ENCODE assay signal across 10 mouse cellular contexts in the genomic region with DNA sequence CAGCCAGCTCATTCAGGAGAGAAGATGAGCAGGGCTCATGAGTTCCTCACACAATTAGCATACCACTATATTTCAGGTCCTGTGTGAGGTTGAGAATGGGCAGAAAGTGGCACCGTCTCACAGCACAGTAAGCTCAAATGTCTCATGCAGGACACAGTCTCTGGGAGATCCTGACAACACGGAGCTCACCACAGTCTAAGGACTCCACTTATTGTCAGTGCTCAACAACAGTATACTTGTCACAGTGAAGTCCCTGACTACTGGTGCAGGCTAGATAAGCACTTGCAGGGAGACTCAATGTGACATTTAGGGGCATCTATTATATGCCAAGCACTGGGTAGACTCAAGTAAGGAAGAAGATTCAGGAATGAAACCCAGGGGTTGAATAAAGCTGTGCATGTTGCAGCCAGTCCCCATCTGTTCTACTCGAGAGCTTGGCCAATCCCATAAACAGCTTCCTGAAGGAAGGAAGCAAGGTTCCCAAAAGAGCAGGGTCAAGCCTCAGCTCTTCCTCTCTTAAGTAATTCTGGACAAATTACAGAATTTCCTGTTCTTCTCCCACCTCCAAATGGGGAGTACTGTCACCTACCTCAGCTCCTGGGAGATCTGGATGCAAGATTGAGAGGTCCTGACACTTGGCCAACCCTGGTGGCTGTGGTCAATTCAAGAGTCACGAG. TPM values are rescaled to one million over a fixed set of nuclear protein-coding genes. Genes with fewer than 3 reads are reported as not detected.
A peak's percentile ranks its signal among the peaks of the same experiment; 100 is the strongest.
DNase-seq lines count a peak whose midpoint lies in the region; ATAC-seq and TF ChIP-seq lines count a peak whose summit lies in the region.
"Had no signal": no experiment of that assay in that cellular context is flagged by ENCODE, and none has a peak within 500 bp of the region (broad histone marks: within the 10 kb centered on the region; RNA-seq: fewer than 3 reads in every experiment).

No protein-coding gene starts in this region.

- no peak for TF ChIP-seq CTCF in hindbrain, postnatal 0 days (IDR thresholded peaks at IDR 0.05; ENCODE audit: low read depth)

- H3K27ac ChIP-seq in hindbrain, embryonic 10.5 days: no peak overlapping the region
- no peak overlapping the region for H3K27ac ChIP-seq in hindbrain, embryonic 11.5 days (ENCODE audit: low read depth, low read length)
- peak overlapping the region; percentile 88 for H3K27ac ChIP-seq in embryonic facial prominence, embryonic 13.5 days
- peak overlapping the region; percentile 86 for H3K27ac ChIP-seq in hindbrain, postnatal 0 days
- H3K27ac ChIP-seq in midbrain, embryonic 15.5 days: peak overlapping the region; percentile 80

- DNase-seq in hindbrain, embryonic 10.5 days (ENCODE audit: low spot score): no peak
- no peak for DNase-seq in hindbrain, embryonic 11.5 days (ENCODE audit: low spot score)
- DNase-seq in hindbrain, postnatal 0 days (ENCODE audit: low spot score): no peak
- DNase-seq in adrenal gland, postnatal 36 days: no peak
- DNase-seq in cerebellum, postnatal 25 days: no peak
- DNase-seq in thymus, postnatal 4 days: no peak
- DNase-seq: adrenal gland, adult 8-10 months; retina, postnatal 1 day had no signal

- peak overlapping the region; percentile 52; the same call in 1 of the 2 replicates for H3K4me3 ChIP-seq in hindbrain, embryonic 10.5 days
- H3K4me3 ChIP-seq in hindbrain, embryonic 11.5 days (ENCODE audit: low read depth, low read length): no peak overlapping the region
- 0 out of 2 replicates have a peak overlapping the region, but pooled peaks have one; percentile 52 for H3K4me3 ChIP-seq in embryonic facial prominence, embryonic 13.5 days
- H3K4me3 ChIP-seq in hindbrain, postnatal 0 days (ENCODE audit: low read length): peak overlapping the region; percentile 50
- H3K4me3 ChIP-seq in midbrain, embryonic 15.5 days: peak overlapping the region; percentile 55

- no peak overlapping the region for H3K9ac ChIP-seq in hindbrain, embryonic 11.5 days (ENCODE audit: low read depth, low read length)
- H3K9ac ChIP-seq in embryonic facial prominence, embryonic 13.5 days: 0 out of 2 replicates have a peak overlapping the region, but pooled peaks have one; percentile 11
- peak overlapping the region; percentile 46 for H3K9ac ChIP-seq in hindbrain, postnatal 0 days (replicated peaks; ENCODE audit: low read length)
- H3K9ac ChIP-seq in midbrain, embryonic 15.5 days: peak overlapping the region; percentile 48

- H3K27me3 ChIP-seq in hindbrain, embryonic 10.5 days (ENCODE audit: insufficient read depth, poor library complexity, severe bottlenecking): no peaks in the 10 kb centered on the region
- no peaks in the 10 kb centered on the region for H3K27me3 ChIP-seq in hindbrain, embryonic 11.5 days (ENCODE audit: control insufficient read depth, insufficient read depth, low read length)
- H3K27me3 ChIP-seq in embryonic facial prominence, embryonic 13.5 days: no peaks in the 10 kb centered on the region
- H3K27me3 ChIP-seq in hindbrain, postnatal 0 days (ENCODE audit: insufficient read depth, low read length): no peaks in the 10 kb centered on the region
- no peaks in the 10 kb centered on the region for H3K27me3 ChIP-seq in midbrain, embryonic 15.5 days (replicated peaks)

- H3K9me3 ChIP-seq in hindbrain, embryonic 10.5 days: no peaks in the 10 kb centered on the region
- H3K9me3 ChIP-seq in hindbrain, embryonic 11.5 days (ENCODE audit: control insufficient read depth, low read length): no peaks in the 10 kb centered on the region
- no peaks in the 10 kb centered on the region for H3K9me3 ChIP-seq in embryonic facial prominence, embryonic 13.5 days
- no peaks in the 10 kb centered on the region for H3K9me3 ChIP-seq in hindbrain, postnatal 0 days (ENCODE audit: low read length)
- no peaks in the 10 kb centered on the region for H3K9me3 ChIP-seq in midbrain, embryonic 15.5 days

- peaks cover 8% of the 10 kb centered on the region; the same call in 1 of the 2 replicates for H3K36me3 ChIP-seq in hindbrain, embryonic 10.5 days
- no peaks in the 10 kb centered on the region for H3K36me3 ChIP-seq in hindbrain, embryonic 11.5 days (ENCODE audit: control insufficient read depth, insufficient read depth, low read length)
- H3K36me3 ChIP-seq in embryonic facial prominence, embryonic 13.5 days: 0 out of 2 replicates have a peak, but pooled peaks cover 5% of the 10 kb centered on the region
- H3K36me3 ChIP-seq in hindbrain, postnatal 0 days (ENCODE audit: insufficient read depth, low read length): no peaks in the 10 kb centered on the region
- no peaks in the 10 kb centered on the region for H3K36me3 ChIP-seq in midbrain, embryonic 15.5 days (replicated peaks)

- no peak for ATAC-seq in hindbrain, embryonic 11.5 days (ENCODE audit: low FRiP score)
- no peak for ATAC-seq in embryonic facial prominence, embryonic 13.5 days (ENCODE audit: insufficient number of reproducible peaks, insufficient read depth, low FRiP score, low TSS enrichment, low read depth)
- ATAC-seq in hindbrain, postnatal 0 days: no peak
- ATAC-seq in midbrain, embryonic 15.5 days (replicated peaks): no peak

- H3K4me1 ChIP-seq in hindbrain, embryonic 10.5 days (replicated peaks): peaks cover 59% of the 10 kb centered on the region
- peaks cover 4% of the 10 kb centered on the region; the same call in 1 of the 2 replicates for H3K4me1 ChIP-seq in hindbrain, embryonic 11.5 days (replicated peaks; ENCODE audit: control insufficient read depth, insufficient read depth, low read length)
- peaks cover 58% of the 10 kb centered on the region for H3K4me1 ChIP-seq in embryonic facial prominence, embryonic 13.5 days
- peaks cover 25% of the 10 kb centered on the region for H3K4me1 ChIP-seq in hindbrain, postnatal 0 days (ENCODE audit: insufficient read depth, low read length)
- H3K4me1 ChIP-seq in midbrain, embryonic 15.5 days: peaks cover 50% of the 10 kb centered on the region

- no peak overlapping the region for H3K4me2 ChIP-seq in hindbrain, embryonic 11.5 days (replicated peaks; ENCODE audit: low read depth, low read length)
- peak overlapping the region; percentile 79 for H3K4me2 ChIP-seq in embryonic facial prominence, embryonic 13.5 days
- H3K4me2 ChIP-seq in hindbrain, postnatal 0 days (ENCODE audit: low read depth, low read length): peak overlapping the region; percentile 86
- H3K4me2 ChIP-seq in midbrain, embryonic 15.5 days: peak overlapping the region; percentile 81

- 84% methylated on average over 4 of the region's 4 CpGs for WGBS in hindbrain, embryonic 10.5 days
- 83% methylated on average over 4 of the region's 4 CpGs for WGBS in hindbrain, embryonic 11.5 days
- 74% methylated on average over 4 of the region's 4 CpGs for WGBS in embryonic facial prominence, embryonic 13.5 days
- 55% methylated on average over 4 of the region's 4 CpGs for WGBS in hindbrain, postnatal 0 days
- 59% methylated on average over 4 of the region's 4 CpGs for WGBS in midbrain, embryonic 15.5 days

RNA-seq across cellular contexts. Expression of gene Naif1, which starts 20.9 kb away (rescaled TPM):
- 6.0 and 6.4 TPM in 2 replicates for polyA plus RNA-seq in hindbrain, embryonic 10.5 days (2016; fragmentation: Nextera tagmentation; extraction: Ambion mirVana)
- polyA plus RNA-seq in hindbrain, embryonic 11.5 days (2014; fragmentation: Nextera tagmentation; extraction: Ambion mirVana): 5.2 and 6.0 TPM in 2 replicates
- polyA plus RNA-seq in embryonic facial prominence, embryonic 13.5 days (2015; fragmentation: Nextera tagmentation; extraction: Ambion mirVana): 6.3 and 6.5 TPM in 2 replicates
- 3.1 and 3.7 TPM in 2 replicates for total RNA-seq in hindbrain, postnatal 0 days (2014; rRNA removed)
- 2.9 and 3.0 TPM in 2 replicates for polyA plus RNA-seq in hindbrain, postnatal 0 days (2015; fragmentation: Nextera tagmentation; extraction: Ambion mirVana)
- 5.7 and 5.9 TPM in 2 replicates for polyA plus RNA-seq in midbrain, embryonic 15.5 days (2015; fragmentation: Nextera tagmentation; extraction: Ambion mirVana)
- 1 to 10 TPM; 4.3 to 5.2 TPM for total RNA-seq in adrenal gland, postnatal 36 days (2021)

RNA-seq across cellular contexts. Expression of gene Slc25a25, which starts 21.9 kb away (rescaled TPM):
- polyA plus RNA-seq in hindbrain, embryonic 10.5 days (2016; fragmentation: Nextera tagmentation; extraction: Ambion mirVana): 28.8 and 34.4 TPM in 2 replicates
- 19.5 and 28.4 TPM in 2 replicates for polyA plus RNA-seq in hindbrain, embryonic 11.5 days (2014; fragmentation: Nextera tagmentation; extraction: Ambion mirVana)
- 23.5 and 24.6 TPM in 2 replicates for polyA plus RNA-seq in embryonic facial prominence, embryonic 13.5 days (2015; fragmentation: Nextera tagmentation; extraction: Ambion mirVana)
- 64.3 and 69.6 TPM in 2 replicates for total RNA-seq in hindbrain, postnatal 0 days (2014; rRNA removed)
- 44.4 and 46.4 TPM in 2 replicates for polyA plus RNA-seq in hindbrain, postnatal 0 days (2015; fragmentation: Nextera tagmentation; extraction: Ambion mirVana)
- 55.3 and 60.1 TPM in 2 replicates for polyA plus RNA-seq in midbrain, embryonic 15.5 days (2015; fragmentation: Nextera tagmentation; extraction: Ambion mirVana)
- total RNA-seq in adrenal gland, postnatal 36 days (2021): 10 to 100 TPM; 78.8 to 99.7 TPM

RNA-seq across cellular contexts. Expression of gene Ptges2, which starts 33.7 kb away (rescaled TPM):
- 26.3 and 32.3 TPM in 2 replicates for polyA plus RNA-seq in hindbrain, embryonic 10.5 days (2016; fragmentation: Nextera tagmentation; extraction: Ambion mirVana)
- 30.2 and 30.8 TPM in 2 replicates for polyA plus RNA-seq in hindbrain, embryonic 11.5 days (2014; fragmentation: Nextera tagmentation; extraction: Ambion mirVana)
- 30.0 and 30.4 TPM in 2 replicates for polyA plus RNA-seq in embryonic facial prominence, embryonic 13.5 days (2015; fragmentation: Nextera tagmentation; extraction: Ambion mirVana)
- total RNA-seq in hindbrain, postnatal 0 days (2014; rRNA removed): 41.3 and 45.5 TPM in 2 replicates
- 55.6 and 57.0 TPM in 2 replicates for polyA plus RNA-seq in hindbrain, postnatal 0 days (2015; fragmentation: Nextera tagmentation; extraction: Ambion mirVana)
- polyA plus RNA-seq in midbrain, embryonic 15.5 days (2015; fragmentation: Nextera tagmentation; extraction: Ambion mirVana): 51.3 and 54.2 TPM in 2 replicates
- total RNA-seq in adrenal gland, postnatal 36 days (2021): 10 to 100 TPM; 58.2 to 58.7 TPM

RNA-seq across cellular contexts. Expression of gene Lcn2, which starts 41.3 kb away (rescaled TPM):
- polyA plus RNA-seq in hindbrain, embryonic 10.5 days (2016; fragmentation: Nextera tagmentation; extraction: Ambion mirVana): not detected in 2 replicates
- 0.19 TPM in 1 of 2 replicates, not detected in the other for polyA plus RNA-seq in hindbrain, embryonic 11.5 days (2014; fragmentation: Nextera tagmentation; extraction: Ambion mirVana)
- polyA plus RNA-seq in embryonic facial prominence, embryonic 13.5 days (2015; fragmentation: Nextera tagmentation; extraction: Ambion mirVana): 0.22 and 1.5 TPM in 2 replicates
- total RNA-seq in hindbrain, postnatal 0 days (2014; rRNA removed): 0.31 and 0.58 TPM in 2 replicates
- polyA plus RNA-seq in hindbrain, postnatal 0 days (2015; fragmentation: Nextera tagmentation; extraction: Ambion mirVana): 0.80 and 0.93 TPM in 2 replicates
- 0.44 and 0.83 TPM in 2 replicates for polyA plus RNA-seq in midbrain, embryonic 15.5 days (2015; fragmentation: Nextera tagmentation; extraction: Ambion mirVana)
- 1 to 10 TPM; 1.1 to 3.9 TPM for total RNA-seq in adrenal gland, postnatal 36 days (2021)

RNA-seq across cellular contexts. Expression of gene 1110008P14Rik, which starts 47.6 kb away (rescaled TPM):
- 41.4 and 66.7 TPM in 2 replicates for polyA plus RNA-seq in hindbrain, embryonic 10.5 days (2016; fragmentation: Nextera tagmentation; extraction: Ambion mirVana)
- polyA plus RNA-seq in hindbrain, embryonic 11.5 days (2014; fragmentation: Nextera tagmentation; extraction: Ambion mirVana): 62.1 and 62.7 TPM in 2 replicates
- 44.1 and 47.8 TPM in 2 replicates for polyA plus RNA-seq in embryonic facial prominence, embryonic 13.5 days (2015; fragmentation: Nextera tagmentation; extraction: Ambion mirVana)
- total RNA-seq in hindbrain, postnatal 0 days (2014; rRNA removed): 458 and 481 TPM in 2 replicates
- 220 and 233 TPM in 2 replicates for polyA plus RNA-seq in hindbrain, postnatal 0 days (2015; fragmentation: Nextera tagmentation; extraction: Ambion mirVana)
- polyA plus RNA-seq in midbrain, embryonic 15.5 days (2015; fragmentation: Nextera tagmentation; extraction: Ambion mirVana): 116 and 117 TPM in 2 replicates
- total RNA-seq in adrenal gland, postnatal 36 days (2021): 100 to 1,000 TPM; 175 to 184 TPM

Comparison
In these comparisons a context has a peak if more than half of its experiments do, and no peak if none do; other contexts are left out.
1. H3K27ac ChIP-seq: peak in embryonic facial prominence, embryonic 13.5 days (single experiment), hindbrain, postnatal 0 days (single experiment) and midbrain, embryonic 15.5 days (single experiment); none in hindbrain, embryonic 10.5 days (single experiment) and hindbrain, embryonic 11.5 days (single experiment).